Mouse (Mus musculus) heart, embryonic 14.5 days (tissue): ENCODE measurements around the gene Gng13. TPM values are rescaled to one million over a fixed set of nuclear protein-coding genes. Genes with fewer than 3 reads are reported as not detected.
"Not testable (repeated sequence)": the region's sequence is repeated elsewhere in the genome, so short reads cannot be mapped to it uniquely, and the experiment has no call there.

Experiments used
- ATAC-seq: fragments of 200-750 bp; cut with Nextera tagmentation; 2 replicates; pipeline ENCODE4 v1.8.0; 2017; ENCODE audit warnings: low read depth, moderate TSS enrichment; ENCODE audit not compliant: insufficient number of reproducible peaks, insufficient read depth, low FRiP score
- H3K27ac ChIP-seq, 2 experiments: fragments of 200-500 bp in 1 of 2; fragments of 300-500 bp in 1 of 2; sonication (generic) in 1 of 2; replicated peaks in 1 of 2; 2 replicates each; pipeline ENCODE4 v1.5.1; 2012 to 2014; ENCODE audit warnings: low read depth in 2 of 2, low read length in 2 of 2, control low read depth in 1 of 2, mild to moderate bottlenecking in 1 of 2, mixed read lengths in 1 of 2; ENCODE audit not compliant: control insufficient read depth in 1 of 2, insufficient read depth in 1 of 2
- H3K27me3 ChIP-seq: fragments of 300-500 bp; sonication (generic); 2 replicates; pipeline ENCODE4 v1.6.1; 2014; ENCODE audit warnings: mild to moderate bottlenecking, low read length, control low read depth; ENCODE audit not compliant: control insufficient read depth, insufficient read depth
- H3K36me3 ChIP-seq: fragments of 300-500 bp; sonication (generic); 2 replicates; pipeline ENCODE4 v1.6.1; 2014; ENCODE audit warnings: mild to moderate bottlenecking, control low read depth, low read length, mixed read lengths; ENCODE audit not compliant: control insufficient read depth, insufficient read depth
- H3K4me1 ChIP-seq, 2 experiments: fragments of 200-500 bp in 1 of 2; fragments of 300-500 bp in 1 of 2; sonication (generic) in 1 of 2; 2 replicates each; pipeline ENCODE4 v1.6.1; 2012 to 2014; ENCODE audit warnings: low read length in 2 of 2, control low read depth in 1 of 2, mixed read lengths in 1 of 2; ENCODE audit not compliant: control insufficient read depth in 2 of 2, insufficient read depth in 2 of 2
- H3K4me2 ChIP-seq: fragments of 300-500 bp; sonication (generic); 2 replicates; pipeline ENCODE4 v1.6.1; 2014; ENCODE audit warnings: mild to moderate bottlenecking, low read length
- H3K4me3 ChIP-seq, 2 experiments: fragments of 200-500 bp in 1 of 2; fragments of 300-500 bp in 1 of 2; sonication (generic) in 1 of 2; 2 replicates each; pipeline ENCODE4 v1.5.1; 2012 to 2014; ENCODE audit warnings: low read length in 2 of 2, mild to moderate bottlenecking in 2 of 2, control low read depth in 1 of 2, low read depth in 1 of 2, moderate library complexity in 1 of 2; ENCODE audit not compliant: control insufficient read depth in 1 of 2, insufficient read depth in 1 of 2
- H3K9ac ChIP-seq: fragments of 300-500 bp; sonication (generic); 2 replicates; pipeline ENCODE4 v1.6.1; 2014; ENCODE audit warnings: mild to moderate bottlenecking, low read length
- H3K9me3 ChIP-seq: fragments of 300-500 bp; sonication (generic); 2 replicates; pipeline ENCODE4 v1.6.1; 2016; ENCODE audit warnings: low read length, control low read depth; ENCODE audit not compliant: control insufficient read depth
- WGBS: fragments of 180-500 bp; shearing (Covaris S2); extraction: QIAGEN DNeasy Blood & Tissue Kit; methylation state at CpG from one replicate; pipeline ENCODE4 v1.1.7; 2014; 5-methylcytosine and 5-hydroxymethylcytosine counted together
- polyA plus RNA-seq: library from polyadenylated mRNA; unstranded; fragments of >200 nt; fragmentation: Nextera tagmentation; extraction: Ambion mirVana; gene quantifications from 2 replicates; pipeline ENCODE4 v1.2.1, GENCODE M21; 2014

The Gng13 gene
- polyA plus RNA-seq, 1 experiment from 2014 or later = 3.7 TPM

DNA sequence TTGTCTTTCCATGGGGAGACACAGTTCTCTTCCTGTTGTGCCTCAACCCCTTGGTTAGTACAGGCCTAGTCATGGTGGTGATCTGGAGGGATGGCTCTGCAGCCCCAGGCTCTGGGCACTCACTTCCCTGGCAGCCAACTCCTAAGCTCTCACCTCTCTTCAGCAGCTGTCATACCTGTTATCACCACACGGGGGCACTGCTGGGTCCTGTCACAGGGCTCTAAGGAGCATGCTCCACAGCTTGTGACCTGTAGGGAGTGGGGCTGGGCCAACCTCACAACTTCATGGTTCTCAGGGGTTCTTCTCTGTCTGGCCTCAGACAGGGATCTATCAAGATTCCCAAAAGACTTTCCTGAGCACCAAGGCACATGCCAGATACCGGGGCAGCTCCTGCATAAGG lies 15.1 kb downstream of the Gng13 start:
- ATAC-seq = no peak
- no peak overlapping the region for H3K4me3 ChIP-seq
- H3K27ac ChIP-seq = no peak overlapping the region
- WGBS = 13% methylated on average over 2 of the region's 2 CpGs
- H3K4me2 ChIP-seq = no peak overlapping the region
- peaks cover 27% of the 10 kb centered on the region for H3K36me3 ChIP-seq
- no peak overlapping the region for H3K9ac ChIP-seq
- H3K4me1 ChIP-seq = peaks cover 4 to 10% of the 10 kb centered on the region in 2 experiments; a peak in 3 of 4 replicates
- H3K27me3 ChIP-seq = no peaks in the 10 kb centered on the region
- H3K9me3 ChIP-seq = no peaks in the 10 kb centered on the region

DNA sequence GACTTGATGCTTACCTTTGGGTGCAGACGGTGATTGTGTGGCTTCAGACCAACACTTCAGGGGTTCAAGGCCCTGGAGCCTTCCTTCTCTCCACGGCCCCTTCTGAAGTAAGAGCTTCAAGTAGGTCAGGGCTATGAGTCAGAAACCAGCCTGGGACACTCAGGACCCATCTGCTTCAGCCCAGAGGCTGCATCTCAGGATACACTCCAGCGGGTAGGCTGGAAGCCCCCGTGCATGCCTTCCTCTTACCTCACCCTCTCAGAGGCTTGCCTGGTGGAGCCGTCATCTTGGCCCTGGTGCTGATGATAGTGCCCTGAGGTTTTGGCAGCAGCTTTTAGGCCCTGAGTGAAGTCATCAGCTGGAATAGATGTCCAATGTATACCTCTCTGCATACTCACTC lies 18.3 kb downstream of the Gng13 start:
- no peak for ATAC-seq
- WGBS = 82% methylated on average over 5 of the region's 5 CpGs
- Histone ChIP-seq H3K9ac (no peak overlapping the region), H3K4me3 (no peak overlapping the region), H3K9me3 (no peaks in the 10 kb centered on the region), H3K27me3 (no peaks in the 10 kb centered on the region; the same call in 1 of the 2 replicates), H3K27ac (no peak overlapping the region), H3K36me3 (peaks cover 13% of the 10 kb centered on the region), H3K4me1 (no peaks in the 10 kb centered on the region), H3K4me2 (no peak overlapping the region)

DNA sequence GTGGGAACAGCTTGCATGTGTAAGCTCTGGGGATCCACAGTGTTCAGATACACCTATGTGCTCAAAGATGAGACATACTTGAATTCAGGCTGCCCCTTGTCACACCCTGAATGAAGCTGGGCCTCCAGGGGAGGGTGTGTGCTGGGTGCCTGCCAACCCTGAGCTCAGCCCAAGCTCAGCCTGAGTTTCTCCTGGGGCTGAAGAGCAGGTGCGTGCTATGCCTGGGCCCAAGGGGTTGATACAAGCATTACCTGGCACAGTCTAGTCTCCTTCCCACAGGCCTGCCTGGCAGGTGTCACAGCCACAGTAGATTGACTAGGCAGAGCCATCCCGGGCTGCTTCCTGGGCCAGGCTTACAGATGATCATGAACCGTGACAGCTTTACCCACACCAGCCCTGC lies 18.8 kb downstream of the Gng13 start, which contains the start of gene Mslnl:
Gene Mslnl, plus strand, starts transcription at position 298 of the 400 bp plus-strand sequence.
- no peaks in the 10 kb centered on the region for H3K4me1 ChIP-seq
- no peak within 1 kb of the TSS for H3K4me2 ChIP-seq
- no peak within 1 kb of the TSS for H3K27ac ChIP-seq
- peaks cover 8% of the 10 kb centered on the region for H3K36me3 ChIP-seq
- H3K9me3 ChIP-seq = no peaks in the 10 kb centered on the region
- WGBS = 75% methylated on average over 3 of the region's 3 CpGs
- no peak within 1 kb of the TSS for H3K9ac ChIP-seq
- ATAC-seq = no peak
- H3K27me3 ChIP-seq = no peaks in the 10 kb centered on the region; the same call in 1 of the 2 replicates
- no peak within 1 kb of the TSS for H3K4me3 ChIP-seq

DNA sequence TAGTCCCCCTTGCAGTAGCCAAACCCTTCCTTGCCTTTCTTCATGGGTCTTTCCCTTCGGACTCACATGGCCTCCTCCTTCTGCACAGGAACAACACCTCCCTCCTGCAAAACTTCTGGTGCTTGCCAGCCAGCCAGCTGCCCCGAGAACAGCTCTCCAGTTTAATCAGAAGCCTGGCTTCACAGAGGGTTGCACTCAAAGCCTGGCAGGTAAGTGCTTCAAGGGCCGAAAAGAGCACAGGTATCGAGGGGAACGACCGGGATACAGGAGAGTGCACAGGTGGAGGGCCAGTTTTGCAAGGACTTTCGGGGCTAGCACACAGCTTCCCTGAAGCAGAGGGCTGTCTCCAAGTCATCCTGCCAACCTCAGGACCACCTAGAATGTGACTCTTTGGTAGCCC lies 21.9 kb downstream of the Gng13 start:
- no peak overlapping the region for H3K27ac ChIP-seq

DNA sequence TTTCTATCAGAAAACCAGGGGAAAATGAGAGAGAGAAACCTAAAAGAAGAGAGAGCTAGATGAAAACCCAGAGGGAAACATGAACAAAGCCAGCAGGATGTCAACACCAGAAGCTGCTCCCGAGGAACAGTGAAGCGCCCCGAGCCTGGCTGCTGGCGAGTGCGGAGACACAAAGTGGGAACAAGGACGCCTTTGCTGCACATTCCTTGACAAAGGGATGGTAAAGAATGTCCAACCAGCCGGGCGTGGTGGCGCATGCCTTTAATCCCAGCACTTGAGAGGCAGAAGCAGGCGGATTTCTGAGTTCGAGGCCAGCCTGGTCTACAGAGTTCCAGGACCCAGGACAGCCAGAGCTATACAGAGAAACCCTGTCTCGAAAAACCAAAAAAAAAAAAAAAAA lies 24.5 kb downstream of the Gng13 start:
- not testable (repeated sequence) for ATAC-seq, H3K9me3 ChIP-seq, H3K9ac ChIP-seq, H3K27ac ChIP-seq, H3K27me3 ChIP-seq, H3K36me3 ChIP-seq, H3K4me2 ChIP-seq, H3K4me3 ChIP-seq, H3K4me1 ChIP-seq
- WGBS = 62% methylated on average over 12 of the region's 12 CpGs

More for the DNA sequence above, 21.9 kb downstream of the Gng13 start:
- Histone ChIP-seq H3K9ac (no peak overlapping the region), H3K9me3 (no peaks in the 10 kb centered on the region), H3K27me3 (no peaks in the 10 kb centered on the region; the same call in 1 of the 2 replicates), H3K36me3 (no peaks in the 10 kb centered on the region), H3K4me3 (no peak overlapping the region), H3K4me2 (no peak overlapping the region), H3K4me1 (no peaks in the 10 kb centered on the region)
- 60% methylated on average over 7 of the region's 7 CpGs for WGBS
- no peak for ATAC-seq

DNA sequence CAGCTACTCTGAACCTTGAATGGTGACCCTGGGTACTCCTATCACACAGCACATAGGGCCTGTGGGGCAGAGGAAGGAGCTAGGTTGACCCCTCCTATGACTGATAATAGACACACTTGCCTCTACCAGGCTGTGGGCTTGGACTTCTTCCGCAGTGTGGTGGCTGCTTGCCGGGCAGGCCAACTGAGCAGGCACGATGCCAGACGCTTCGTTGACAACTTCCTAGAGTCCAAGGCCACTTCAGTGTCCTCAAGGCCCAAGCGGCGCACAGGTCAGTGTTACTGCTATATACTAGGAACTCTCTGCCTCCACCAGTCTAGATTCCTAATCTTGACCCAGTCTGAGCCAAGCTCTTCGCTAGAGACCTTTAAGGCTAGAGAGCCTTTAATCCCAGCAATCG lies 26.9 kb downstream of the Gng13 start:
- no peaks in the 10 kb centered on the region for H3K36me3 ChIP-seq
- no peak overlapping the region for H3K4me3 ChIP-seq
- ATAC-seq = no peak
- 83% methylated on average over 9 of the region's 9 CpGs for WGBS
- H3K27ac ChIP-seq = no peak overlapping the region
- no peaks in the 10 kb centered on the region for H3K9me3 ChIP-seq
- no peak overlapping the region for H3K9ac ChIP-seq
- no peak overlapping the region for H3K4me2 ChIP-seq
- no peaks in the 10 kb centered on the region; the same call in none of the 2 replicates for H3K27me3 ChIP-seq
- H3K4me1 ChIP-seq = no peaks in the 10 kb centered on the region

DNA sequence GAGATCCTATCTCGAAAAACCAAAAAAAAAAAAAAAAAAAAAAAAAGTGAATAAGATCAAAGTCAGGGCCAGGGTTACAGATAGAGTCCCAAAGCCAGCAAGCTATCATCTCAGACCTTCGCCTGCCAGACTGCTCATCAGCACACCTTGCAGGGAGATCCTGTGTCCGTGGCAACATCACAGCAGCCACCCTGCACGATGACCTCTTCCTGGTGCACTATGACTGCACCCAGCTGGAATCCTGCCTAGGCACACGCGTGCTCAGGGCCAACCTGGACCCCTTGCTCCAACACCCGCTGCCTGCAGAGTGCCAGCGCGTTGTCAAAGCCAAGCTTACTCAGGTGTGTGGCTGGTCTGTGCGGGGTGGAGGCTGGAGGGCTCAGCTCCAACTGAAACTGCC lies 27.3 kb downstream of the Gng13 start:
- Histone ChIP-seq H3K9me3 (no peaks in the 10 kb centered on the region), H3K4me2 (no peak overlapping the region), H3K4me1 (no peaks in the 10 kb centered on the region), H3K27ac (no peak overlapping the region), H3K27me3 (no peaks in the 10 kb centered on the region; the same call in none of the 2 replicates), H3K4me3 (no peak overlapping the region), H3K36me3 (no peaks in the 10 kb centered on the region), H3K9ac (no peak overlapping the region)
- WGBS = 74% methylated on average over 10 of the region's 10 CpGs
- no peak for ATAC-seq

DNA sequence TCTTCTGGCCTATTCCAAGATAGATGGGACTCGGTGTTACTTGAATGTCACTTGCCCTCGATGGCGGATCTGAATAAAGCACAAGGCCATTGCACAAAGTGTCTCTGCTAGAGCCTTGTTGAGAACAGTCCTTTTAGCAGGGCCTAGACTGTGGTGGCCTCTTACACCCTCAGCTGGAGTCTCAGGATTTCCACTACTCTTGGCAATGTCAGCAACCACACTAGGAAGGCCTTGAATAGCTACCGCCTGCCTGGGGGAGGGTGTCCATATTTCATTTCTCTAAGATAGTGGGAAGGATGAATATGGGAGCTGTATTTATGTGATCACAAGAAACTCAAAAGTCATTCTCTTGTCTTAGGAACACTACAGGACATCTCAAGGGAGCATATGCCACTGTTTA lies 31.3 kb downstream of the Gng13 start:
- ATAC-seq = no peak
- no peak overlapping the region for H3K27ac ChIP-seq
- no peaks in the 10 kb centered on the region for H3K36me3 ChIP-seq
- WGBS = 89% methylated on average over 4 of the region's 4 CpGs
- H3K4me3 ChIP-seq = no peak overlapping the region
- no peak overlapping the region for H3K9ac ChIP-seq
- no peaks in the 10 kb centered on the region for H3K9me3 ChIP-seq
- no peak overlapping the region for H3K4me2 ChIP-seq
- no peaks in the 10 kb centered on the region; the same call in 1 of the 2 replicates for H3K27me3 ChIP-seq
- peaks cover 6 to 7% of the 10 kb centered on the region in 2 experiments; a peak in 3 of 4 replicates for H3K4me1 ChIP-seq
